Mouse (Mus musculus) small intestine, adult 2 months (tissue): ENCODE data around the gene Arpc1a.

ENCODE experiments used
- CTCF ChIP-seq: fragments of 200-500 bp; IDR thresholded peaks from 2 replicates; pipeline ENCODE4 v1.5.1; 2012; ENCODE audit warnings: low read depth, mild to moderate bottlenecking, control low read depth, inconsistent platforms, low read length, moderate library complexity, mixed read lengths; ENCODE audit not compliant: insufficient replicate concordance, insufficient read length; ENCODE audit errors: extremely low read depth
- POLR2A ChIP-seq: fragments of 200-500 bp; IDR thresholded peaks from 2 replicates; pipeline ENCODE4 v1.6.1; 2012; ENCODE audit warnings: low read depth, mild to moderate bottlenecking, control low read depth, inconsistent platforms, low read length, moderate library complexity

- TF ChIP-seq POLR2A (peak; percentile 85), CTCF (no peak)
Measured at GRCm38 (mm10) chr5:145139571-145140519, 56.2 kb downstream of the Arpc1a start, which contains the start of the genes Pdap1 and Bud31.
